Mouse (Mus musculus) hematopoietic multipotent progenitor cell, adult 10-12 weeks (in vitro differentiated cells): ENCODE results near the gene Snx29. TPM values are rescaled to one million over a fixed set of nuclear protein-coding genes. Genes with fewer than 3 reads are reported as not detected.

Source experiments
- polyA plus RNA-seq: library from polyadenylated mRNA; stranded (reverse); fragments of >175 nt; gene quantifications from 2 replicates; pipeline ENCODE4 v1.2.3, GENCODE M21; 2012; ENCODE audit warnings: low replicate concordance

Snx29 gene
- 10.5 and 37.6 TPM in 2 replicates for polyA plus RNA-seq

DNA sequence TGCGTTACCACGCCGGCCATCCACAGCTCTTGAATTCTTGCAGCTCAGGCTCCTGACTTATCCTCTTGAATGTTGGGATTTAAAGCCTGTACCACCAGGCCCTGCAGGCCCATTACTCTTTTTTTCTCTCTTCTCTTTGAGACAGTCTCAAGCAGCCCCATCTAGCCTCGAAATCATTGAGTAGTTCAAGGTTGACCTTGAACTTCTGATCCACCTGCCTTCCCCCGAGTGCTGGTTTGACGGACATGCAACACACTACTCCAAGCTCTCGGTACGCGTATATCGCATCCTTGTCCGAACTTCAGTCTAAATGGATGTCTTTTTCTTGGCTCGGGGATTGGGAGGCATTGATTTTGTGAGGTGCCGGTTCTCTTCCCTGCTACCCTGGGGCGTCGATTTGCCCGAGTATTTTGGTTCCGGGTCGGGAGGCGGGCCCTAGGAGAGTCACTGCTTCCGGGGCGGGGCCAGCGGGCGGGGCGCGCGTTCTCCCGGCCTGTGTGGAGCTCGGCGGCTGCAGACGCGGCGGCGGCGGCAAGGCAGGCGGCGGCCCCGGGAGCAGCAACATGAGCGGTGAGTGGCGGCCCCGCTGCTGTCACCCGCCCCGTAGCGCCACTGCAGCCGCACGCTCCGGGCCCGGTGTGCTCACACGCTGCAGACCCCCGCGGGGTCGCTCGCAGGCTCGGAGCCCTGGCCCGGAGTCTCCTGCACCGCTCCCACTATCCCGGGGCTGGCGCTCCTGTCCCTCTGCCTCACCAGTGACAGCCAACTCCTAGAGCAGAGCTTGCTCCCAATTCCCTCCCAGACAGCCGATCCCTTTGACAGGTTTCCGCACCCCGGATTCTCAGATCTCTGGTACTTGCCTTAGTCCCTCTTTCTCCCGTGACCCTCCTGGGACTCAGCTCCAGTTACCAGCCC lies at the start of gene Snx29:
Gene Snx29, plus strand, starts transcription at position 500 of the 915 bp plus-strand sequence.

DNA sequence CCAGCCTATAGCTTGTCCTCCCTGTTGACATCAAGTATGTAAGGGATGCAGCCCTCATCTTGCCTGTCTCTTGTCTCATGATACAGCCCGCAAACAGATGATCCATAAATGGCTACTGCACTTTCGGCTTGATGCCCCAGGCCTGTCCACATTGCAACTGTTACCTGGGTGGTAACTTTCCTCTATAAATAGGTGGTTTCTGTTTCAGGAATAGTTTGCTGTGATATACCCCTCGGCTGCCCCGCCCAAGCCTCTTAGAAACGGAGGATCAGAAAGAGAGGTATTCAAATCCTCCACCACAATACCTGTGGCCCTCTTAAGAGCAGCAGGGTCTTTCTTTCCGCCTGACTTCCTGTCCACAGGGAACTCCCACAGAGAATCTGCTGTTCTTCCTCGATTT lies 9.2 kb upstream of the Snx29 start, which contains the start of gene Tnfrsf17:
Gene Tnfrsf17, plus strand, starts transcription at position 301 of the 400 bp plus-strand sequence.

Other genes starting within 250 kb of the Snx29 start
- 35.0 and 58.5 TPM in 2 replicates for gene Txndc11, start 188.3 kb upstream of the Snx29 start, polyA plus RNA-seq
- gene Zc3h7a, start 146.5 kb upstream of the Snx29 start, polyA plus RNA-seq = 14.4 and 21.3 TPM in 2 replicates
- 3.4 and 17.7 TPM in 2 replicates for gene Rsl1d1, start 119.6 kb upstream of the Snx29 start, polyA plus RNA-seq
- gene Gspt1, start 68.6 kb upstream of the Snx29 start, polyA plus RNA-seq = 70.4 and 165 TPM in 2 replicates
- 1.3 and 4.2 TPM in 2 replicates for gene Tnfrsf17, start 9.1 kb upstream of the Snx29 start, polyA plus RNA-seq